Mouse (Mus musculus) kidney, postnatal 14 days (tissue): ENCODE measurements around the gene 4931429L15Rik.
A peak's percentile ranks its signal among the peaks of the same experiment; 100 is the strongest.
"Not testable (repeated sequence)": the region's sequence is repeated elsewhere in the genome, so short reads cannot be mapped to it uniquely, and the experiment has no call there.

Experiments
- DNase-seq: peaks from one replicate; pipeline ENCODE4 v3.0.0; 2022; ENCODE audit warnings: mixed read lengths

The 4931429L15Rik gene

DNA sequence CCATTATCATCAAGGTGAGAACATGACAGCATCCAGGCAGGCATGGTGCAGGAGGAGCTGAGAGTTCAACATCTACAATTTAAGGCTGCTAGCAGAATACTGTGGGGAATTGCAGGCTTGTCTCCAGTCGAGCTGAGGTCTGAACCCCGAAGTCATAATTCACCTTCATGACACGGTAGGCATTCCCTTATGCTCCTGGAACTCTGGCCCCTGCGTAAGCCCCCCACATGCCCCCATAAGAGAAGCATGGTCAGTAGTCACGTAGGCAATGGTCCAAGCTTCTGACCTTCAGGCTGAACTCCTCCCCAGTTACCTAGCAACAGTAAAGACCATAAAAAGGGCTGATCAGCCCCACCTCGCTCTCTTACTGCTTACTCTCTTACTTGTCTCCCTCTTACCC is at the start of gene 4931429L15Rik:
Gene 4931429L15Rik (minus strand): TSS at position 101 of the 400 bp plus-strand sequence.
- not testable (repeated sequence) for DNase-seq

DNA sequence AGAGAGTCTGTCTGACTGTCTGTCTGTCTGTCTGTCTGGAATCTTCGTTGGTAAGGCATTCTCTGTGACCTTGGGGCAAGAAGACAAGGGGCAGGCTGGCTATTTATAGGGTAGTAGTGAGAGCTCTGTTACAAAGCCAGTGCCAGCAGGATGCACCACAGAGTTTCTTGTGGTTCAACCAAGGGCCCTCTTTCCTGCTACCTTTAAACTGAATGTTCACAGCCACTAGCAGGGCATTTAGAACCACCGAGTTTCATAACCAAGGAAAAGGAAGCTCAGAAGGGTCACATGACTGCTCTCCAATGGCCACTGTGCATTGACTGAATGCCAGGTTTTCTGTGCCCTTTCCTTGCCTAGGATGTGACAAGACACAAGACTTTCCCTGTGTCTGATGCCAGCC is 42.7 kb upstream of the 4931429L15Rik start:
- DNase-seq = no peak

GRCm38 (mm10) chr9:46361461-46362111 is 41.8 kb upstream of the 4931429L15Rik start:
- no peak for DNase-seq

GRCm38 (mm10) chr9:46353992-46354391 is 34.2 kb upstream of the 4931429L15Rik start:
- DNase-seq = peak; percentile 65

DNA sequence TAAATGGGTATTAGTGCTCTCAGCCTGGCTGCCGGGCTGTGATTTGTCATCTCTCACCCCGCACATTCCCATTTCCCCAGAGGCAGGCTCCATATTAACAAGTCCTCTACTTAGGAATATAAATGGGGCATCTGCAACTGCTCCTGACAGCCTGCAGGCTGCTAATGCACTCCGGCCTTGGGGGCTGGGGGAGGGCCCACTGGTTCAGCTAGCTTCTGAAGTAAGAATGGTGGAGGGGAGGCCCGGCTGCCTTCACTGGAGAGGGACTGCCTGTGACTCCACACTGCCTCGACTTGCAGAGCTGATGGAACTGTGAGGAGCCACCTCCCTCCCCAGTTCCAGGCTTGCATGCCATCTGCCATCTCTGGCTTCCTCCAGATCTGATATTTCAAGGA is 33.5 kb upstream of the 4931429L15Rik start:
- DNase-seq = no peak

DNA sequence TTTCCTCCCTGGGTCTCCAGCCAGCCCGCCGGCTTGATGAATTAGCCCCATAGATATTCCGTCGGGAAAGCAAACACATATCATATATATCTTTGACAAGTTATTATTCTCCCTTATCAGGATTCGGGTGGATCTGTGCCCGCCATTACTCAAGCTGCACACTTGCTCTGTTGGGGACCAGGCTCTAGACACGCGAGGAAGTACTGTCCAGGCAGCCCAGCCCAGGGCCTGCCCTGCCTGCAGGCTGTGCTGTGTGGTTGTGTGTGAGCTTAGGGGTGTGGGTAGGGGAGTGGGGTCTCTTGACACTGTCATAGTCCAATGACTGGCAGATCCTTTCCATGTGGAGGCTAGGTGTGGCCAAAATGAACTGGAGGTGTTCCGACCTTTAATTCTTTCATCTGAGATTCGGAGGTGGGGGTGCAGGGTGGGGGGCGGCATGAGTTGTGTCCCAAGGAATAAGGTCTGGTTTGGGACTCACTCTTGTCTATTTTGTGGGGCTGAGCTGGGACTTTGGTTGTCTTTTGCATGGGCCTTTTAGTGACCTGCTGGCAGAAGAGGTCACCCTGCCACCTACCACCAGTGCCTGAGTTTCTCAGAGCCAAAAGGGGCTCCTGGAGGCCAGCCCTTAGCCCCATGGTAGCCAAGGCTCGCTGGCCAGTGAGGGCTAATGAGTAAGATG is 33.0 kb upstream of the 4931429L15Rik start:
- DNase-seq = no peak

GRCm38 (mm10) chr9:46350451-46350981 is 30.7 kb upstream of the 4931429L15Rik start:
- DNase-seq = no peak

DNA sequence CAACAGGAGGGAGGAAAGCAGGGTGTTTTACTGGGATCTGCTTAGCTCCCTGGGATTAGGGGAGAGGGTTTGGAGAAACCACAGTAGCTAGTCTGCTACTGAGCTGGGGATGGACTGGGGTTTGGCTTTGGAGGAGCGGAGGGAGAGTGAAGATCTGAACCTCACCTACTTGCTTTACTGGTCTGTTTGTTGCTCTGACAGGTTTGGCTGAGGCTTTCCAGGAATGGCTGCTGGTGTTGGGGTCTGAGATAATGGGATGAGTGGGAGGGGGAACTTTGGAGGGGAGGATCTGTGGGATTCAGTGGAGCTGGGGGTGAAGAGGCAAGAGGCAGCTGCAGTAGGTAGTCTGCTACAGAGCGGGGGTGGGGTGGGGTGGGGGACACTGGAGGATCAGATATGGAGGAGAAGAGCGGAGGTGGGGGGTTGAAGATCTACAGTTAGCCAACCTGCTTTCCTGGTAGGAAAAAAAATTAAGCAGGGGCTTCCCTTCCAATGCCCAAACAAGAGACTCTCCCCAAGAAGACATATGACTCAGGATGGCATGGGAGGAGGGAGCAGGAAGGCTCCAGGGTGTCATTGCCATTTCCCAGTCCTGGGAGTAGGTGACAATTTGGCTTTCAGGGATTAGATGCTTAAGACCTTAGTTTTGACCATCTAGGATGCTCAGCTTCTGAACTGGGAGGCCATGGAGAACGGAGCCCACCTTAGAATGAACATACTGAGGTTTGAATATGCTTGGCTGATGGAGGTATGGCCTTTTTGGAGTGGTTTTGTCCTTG is 26.3 kb upstream of the 4931429L15Rik start:
- DNase-seq = no peak

GRCm38 (mm10) chr9:46339051-46339652 is 19.4 kb upstream of the 4931429L15Rik start:
- DNase-seq = no peak

GRCm38 (mm10) chr9:46338384-46338783 is 18.6 kb upstream of the 4931429L15Rik start:
- DNase-seq = no peak

- no peak for DNase-seq
Measured at GRCm38 (mm10) chr9:46337852-46338291, 18.1 kb upstream of the 4931429L15Rik start.

GRCm38 (mm10) chr9:46337331-46337730 is 17.5 kb upstream of the 4931429L15Rik start:
- DNase-seq = no peak

DNA sequence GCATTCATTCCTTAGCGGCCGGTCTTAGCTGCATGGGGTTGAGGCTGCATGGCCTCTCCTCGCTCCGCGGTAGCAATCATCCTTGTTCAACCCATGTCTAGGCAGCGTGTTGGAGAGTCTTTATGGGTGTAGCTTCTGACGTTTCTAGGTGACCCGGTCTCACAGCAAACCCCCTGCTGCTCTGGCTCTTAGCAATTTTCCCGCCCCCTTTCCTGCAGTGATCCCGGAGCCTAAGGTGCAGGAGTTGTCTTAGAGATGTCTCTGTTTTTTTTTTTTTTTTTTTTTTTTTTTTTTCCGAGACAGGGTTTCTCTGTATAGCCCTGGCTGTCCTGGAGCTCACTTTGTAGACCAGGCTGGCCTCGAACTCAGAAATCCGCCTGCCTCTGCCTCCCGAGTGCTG is 16.5 kb upstream of the 4931429L15Rik start:
- DNase-seq = not testable (repeated sequence)

GRCm38 (mm10) chr9:46335461-46335995 is 15.7 kb upstream of the 4931429L15Rik start:
- no peak for DNase-seq

DNA sequence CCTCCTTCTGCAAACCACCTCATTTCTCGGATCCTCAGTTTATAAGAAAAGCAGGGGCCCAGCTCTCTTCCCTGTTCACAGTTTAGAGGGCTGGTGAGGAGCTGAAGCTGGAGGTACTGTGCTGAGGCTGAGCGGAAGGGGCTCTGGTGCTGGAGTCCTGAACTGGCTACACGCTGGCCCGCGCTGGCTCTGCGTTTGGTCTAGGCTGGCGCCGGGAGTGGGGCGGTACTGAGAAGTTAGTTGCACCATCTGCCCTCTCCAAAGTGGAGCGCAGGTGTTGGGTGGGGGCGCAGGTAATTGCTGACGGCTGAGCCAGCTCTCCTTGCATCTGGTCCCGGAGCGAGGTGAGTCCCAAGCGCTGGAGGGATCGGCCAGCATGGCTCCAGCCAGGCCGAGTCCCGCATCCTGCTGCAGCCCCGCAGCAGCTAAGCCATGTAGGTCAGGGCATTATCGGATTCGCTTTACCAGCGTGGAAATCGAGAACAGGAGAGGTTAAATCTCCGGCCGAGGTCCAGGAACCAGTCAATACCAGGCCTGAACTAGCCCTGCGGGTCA is 14.8 kb upstream of the 4931429L15Rik start:
- DNase-seq = no peak

DNA sequence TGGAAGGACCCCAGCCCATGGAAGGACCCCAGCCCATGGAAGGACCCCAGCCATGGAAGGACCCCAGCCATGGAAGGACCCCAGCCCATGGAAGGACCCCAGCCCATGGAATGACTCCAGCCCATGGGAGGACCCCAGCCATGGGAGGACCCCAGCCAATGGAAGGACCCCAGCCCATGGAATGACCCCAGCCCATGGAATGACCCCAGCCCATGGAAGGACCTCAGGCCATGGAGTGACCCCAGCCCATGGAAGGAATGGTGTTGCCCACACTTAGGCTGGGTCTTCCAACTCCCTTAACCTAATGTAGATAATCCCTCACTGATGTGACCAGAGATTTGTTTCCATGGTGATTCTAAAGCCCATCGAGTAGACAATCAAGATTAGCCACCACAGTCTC is 11.5 kb upstream of the 4931429L15Rik start:
- no peak for DNase-seq

- no peak for DNase-seq
Measured at GRCm38 (mm10) chr9:46330586-46330895, 10.8 kb upstream of the 4931429L15Rik start.

- no peak for DNase-seq
Measured at GRCm38 (mm10) chr9:46329801-46330585, 10.2 kb upstream of the 4931429L15Rik start.

DNA sequence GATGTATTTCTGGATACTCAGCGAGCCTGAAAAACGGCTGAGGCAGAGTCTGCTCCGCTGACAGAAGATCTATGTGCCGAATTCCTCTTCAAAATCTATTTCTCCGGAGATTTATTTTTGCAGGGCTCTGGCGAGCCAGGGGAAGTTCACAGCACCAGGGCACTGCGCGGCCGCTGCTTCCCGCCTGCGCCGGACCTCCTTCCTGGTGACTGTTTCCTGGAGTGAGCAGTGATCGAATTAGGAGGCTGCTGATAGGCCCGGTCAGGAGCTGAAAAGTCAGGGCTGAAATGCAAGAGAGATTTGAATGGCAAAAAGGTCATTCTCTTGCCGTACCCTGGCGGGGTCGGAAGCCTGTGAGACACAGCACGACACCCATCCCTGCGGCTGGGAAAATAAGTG is 9.5 kb upstream of the 4931429L15Rik start:
- DNase-seq = peak; percentile 30

DNA sequence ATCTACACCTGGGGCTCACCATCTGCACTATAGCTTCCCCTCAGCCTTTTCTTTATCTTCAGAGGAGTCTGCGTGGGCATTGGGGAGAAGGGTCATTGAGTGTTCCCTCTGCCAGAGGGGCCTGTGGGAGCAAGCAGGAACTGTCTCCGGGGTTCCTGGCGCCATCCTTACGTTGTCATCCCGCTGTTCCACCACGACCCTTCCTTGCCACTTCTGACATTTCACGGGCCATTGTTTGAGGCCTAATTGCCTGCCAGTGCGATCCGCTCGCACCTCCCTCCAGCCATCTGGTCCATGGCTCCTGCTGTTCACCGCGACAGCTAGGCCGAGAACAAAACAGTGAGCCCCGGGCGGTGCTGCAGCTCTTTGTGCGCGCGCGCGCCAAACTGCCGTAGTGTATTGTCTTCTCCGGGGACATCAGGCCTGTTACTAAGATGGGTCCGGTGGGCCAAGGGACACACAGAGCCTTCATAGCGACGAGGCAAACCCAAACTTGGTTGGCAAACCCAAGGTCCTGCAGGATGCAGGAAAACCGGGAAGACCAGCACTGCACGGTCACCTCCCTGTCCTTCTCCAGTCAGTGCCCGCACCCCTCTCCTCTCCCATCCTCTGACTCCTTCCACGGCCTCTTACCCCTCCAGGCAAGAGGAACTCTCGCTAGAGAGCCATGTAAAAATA is 8.9 kb upstream of the 4931429L15Rik start:
- peak; percentile 21 for DNase-seq
